Mouse (Mus musculus) neural tube, embryonic 11.5 days (tissue): ENCODE measurements around the gene Bricd5. TPM values are rescaled to one million over a fixed set of nuclear protein-coding genes. Genes with fewer than 3 reads are reported as not detected.

Source experiments
- ATAC-seq: fragments of 200-750 bp; cut with Nextera tagmentation; 2 replicates; pipeline ENCODE4 v1.8.0; 2017; ENCODE audit warnings: moderate number of reproducible peaks, mild to moderate bottlenecking, moderate TSS enrichment, moderate library complexity; ENCODE audit not compliant: insufficient read depth, low FRiP score, low TSS enrichment
- DNase-seq: peaks from one replicate; pipeline ENCODE4 v3.0.0-alpha.2; 2015; ENCODE audit warnings: low spot score
- H3K27ac ChIP-seq: fragments of 300-500 bp; sonication (generic); 2 replicates; pipeline ENCODE4 v1.5.1; 2014; ENCODE audit warnings: low read depth, mild to moderate bottlenecking, low read length
- H3K27me3 ChIP-seq: fragments of 300-500 bp; sonication (generic); 2 replicates; pipeline ENCODE4 v1.6.1; 2014; ENCODE audit warnings: mild to moderate bottlenecking, low read length, mixed read lengths; ENCODE audit not compliant: control insufficient read depth, insufficient read depth
- H3K36me3 ChIP-seq: fragments of 300-500 bp; sonication (generic); 2 replicates; pipeline ENCODE4 v1.6.1; 2014; ENCODE audit warnings: mild to moderate bottlenecking, low read length, moderate library complexity, mixed read lengths; ENCODE audit not compliant: control insufficient read depth, insufficient read depth
- H3K4me1 ChIP-seq: fragments of 300-500 bp; sonication (generic); 2 replicates; pipeline ENCODE4 v1.6.1; 2014; ENCODE audit warnings: low read length, mixed read lengths; ENCODE audit not compliant: control insufficient read depth, insufficient read depth
- H3K4me2 ChIP-seq: fragments of 300-500 bp; sonication (generic); 2 replicates; pipeline ENCODE4 v1.6.1; 2014; ENCODE audit warnings: low read depth, mild to moderate bottlenecking, moderate library complexity
- H3K4me3 ChIP-seq: fragments of 300-500 bp; sonication (generic); 2 replicates; pipeline ENCODE4 v1.5.1; 2014; ENCODE audit warnings: low read depth, low read length
- H3K9ac ChIP-seq: fragments of 300-500 bp; sonication (generic); 2 replicates; pipeline ENCODE4 v1.6.1; 2014; ENCODE audit warnings: mild to moderate bottlenecking, low read length
- H3K9me3 ChIP-seq: fragments of 300-500 bp; sonication (generic); 2 replicates; pipeline ENCODE4 v1.6.1; 2016; ENCODE audit warnings: low read length; ENCODE audit not compliant: control insufficient read depth
- WGBS: fragments of 180-500 bp; shearing (Covaris S2); extraction: QIAGEN DNeasy Blood & Tissue Kit; methylation state at CpG from one replicate; pipeline ENCODE4 v1.1.7; 2014; 5-methylcytosine and 5-hydroxymethylcytosine counted together
- polyA plus RNA-seq: library from polyadenylated mRNA; unstranded; fragments of >200 nt; fragmentation: Nextera tagmentation; extraction: Ambion mirVana; gene quantifications from 2 replicates; pipeline ENCODE4 v1.2.1, GENCODE M21; 2014

The Bricd5 gene
- polyA plus RNA-seq, 1 experiment from 2014 or later, result 0.33 TPM

DNA sequence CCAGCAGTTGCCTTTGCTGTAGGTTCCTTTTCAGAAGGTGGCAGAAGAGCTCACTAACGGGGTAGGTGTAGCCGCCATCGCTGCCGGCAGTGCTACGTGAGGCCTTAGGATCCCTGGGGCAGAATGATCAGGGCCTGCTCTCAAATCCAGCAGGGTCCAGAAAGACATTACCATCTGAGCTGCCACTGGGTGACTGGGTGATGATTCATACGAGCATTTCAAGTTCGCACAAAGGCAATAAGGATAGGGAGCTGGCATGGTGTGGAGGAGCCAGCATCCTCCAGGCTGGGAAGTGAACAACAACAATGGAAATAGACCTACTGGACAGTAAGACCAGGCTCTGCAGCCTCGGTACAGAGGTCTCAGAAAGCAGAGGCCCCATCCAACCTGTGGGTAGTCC is 33.3 kb upstream of the Bricd5 start:
- no peak overlapping the region for H3K9ac ChIP-seq
- H3K36me3 ChIP-seq, result peaks cover 21% of the 10 kb centered on the region
- DNase-seq, result no peak
- no peaks in the 10 kb centered on the region for H3K4me1 ChIP-seq
- no peak overlapping the region for H3K4me3 ChIP-seq
- H3K4me2 ChIP-seq, result no peak overlapping the region
- H3K27ac ChIP-seq, result no peak overlapping the region
- no peak for ATAC-seq
- H3K27me3 ChIP-seq, result no peaks in the 10 kb centered on the region
- 91% methylated on average over 8 of the region's 8 CpGs for WGBS
- H3K9me3 ChIP-seq, result no peaks in the 10 kb centered on the region

- Histone ChIP-seq H3K4me2 (no peak overlapping the region), H3K27me3 (no peaks in the 10 kb centered on the region), H3K4me3 (no peak overlapping the region), H3K9ac (no peak overlapping the region), H3K27ac (no peak overlapping the region), H3K36me3 (peaks cover 27% of the 10 kb centered on the region), H3K9me3 (no peaks in the 10 kb centered on the region), H3K4me1 (no peaks in the 10 kb centered on the region)
- ATAC-seq, result no peak
- no peak for DNase-seq
- 67% methylated on average over 2 of the region's 2 CpGs for WGBS
Measured at GRCm38 (mm10) chr17:24441148-24441547, 32.5 kb upstream of the Bricd5 start.

- ATAC-seq, result no peak
- WGBS, result 89% methylated on average over 14 of the region's 14 CpGs
Measured at GRCm38 (mm10) chr17:24442107-24442506, 31.6 kb upstream of the Bricd5 start.

GRCm38 (mm10) chr17:24442632-24443155 is 31.0 kb upstream of the Bricd5 start, which contains the start of gene Dnase1l2:
Gene Dnase1l2 (minus strand): TSS chr17:24443105.
- H3K9ac ChIP-seq, result no peak within 1 kb of the TSS
- 87% methylated on average over 7 of the region's 7 CpGs for WGBS
- H3K27ac ChIP-seq, result no peak within 1 kb of the TSS
- no peaks in the 10 kb centered on the region for H3K9me3 ChIP-seq
- no peaks in the 10 kb centered on the region for H3K27me3 ChIP-seq
- no peak within 1 kb of the TSS for H3K4me3 ChIP-seq
- ATAC-seq, result no peak
- no peaks in the 10 kb centered on the region for H3K4me1 ChIP-seq
- no peak for DNase-seq
- H3K36me3 ChIP-seq, result peaks cover 35% of the 10 kb centered on the region
- no peak within 1 kb of the TSS for H3K4me2 ChIP-seq

More at GRCm38 (mm10) chr17:24442107-24442506, 31.6 kb upstream of the Bricd5 start:
- no peaks in the 10 kb centered on the region for H3K9me3 ChIP-seq
- H3K4me2 ChIP-seq, result no peak overlapping the region
- no peaks in the 10 kb centered on the region for H3K4me1 ChIP-seq
- H3K36me3 ChIP-seq, result peaks cover 33% of the 10 kb centered on the region
- no peak overlapping the region for H3K4me3 ChIP-seq
- H3K27me3 ChIP-seq, result no peaks in the 10 kb centered on the region
- DNase-seq, result no peak
- H3K9ac ChIP-seq, result no peak overlapping the region
- no peak overlapping the region for H3K27ac ChIP-seq

- Histone ChIP-seq H3K36me3 (peaks cover 38% of the 10 kb centered on the region), H3K9me3 (no peaks in the 10 kb centered on the region), H3K4me2 (no peak overlapping the region), H3K27me3 (no peaks in the 10 kb centered on the region), H3K4me1 (no peaks in the 10 kb centered on the region), H3K4me3 (no peak overlapping the region), H3K27ac (no peak overlapping the region), H3K9ac (no peak overlapping the region)
- 92% methylated on average over 4 of the region's 4 CpGs for WGBS
- ATAC-seq, result no peak
- no peak for DNase-seq
Measured at GRCm38 (mm10) chr17:24443409-24443808, 30.3 kb upstream of the Bricd5 start.

GRCm38 (mm10) chr17:24446590-24446989 is 27.1 kb upstream of the Bricd5 start:
- Histone ChIP-seq H3K9ac (no peak overlapping the region), H3K4me2 (no peak overlapping the region), H3K27me3 (no peaks in the 10 kb centered on the region), H3K36me3 (peaks cover 43% of the 10 kb centered on the region), H3K4me3 (no peak overlapping the region), H3K9me3 (no peaks in the 10 kb centered on the region), H3K27ac (no peak overlapping the region), H3K4me1 (no peaks in the 10 kb centered on the region)
- WGBS, result 95% methylated on average over 8 of the region's 8 CpGs
- DNase-seq (no peak), ATAC-seq (no peak)

DNA sequence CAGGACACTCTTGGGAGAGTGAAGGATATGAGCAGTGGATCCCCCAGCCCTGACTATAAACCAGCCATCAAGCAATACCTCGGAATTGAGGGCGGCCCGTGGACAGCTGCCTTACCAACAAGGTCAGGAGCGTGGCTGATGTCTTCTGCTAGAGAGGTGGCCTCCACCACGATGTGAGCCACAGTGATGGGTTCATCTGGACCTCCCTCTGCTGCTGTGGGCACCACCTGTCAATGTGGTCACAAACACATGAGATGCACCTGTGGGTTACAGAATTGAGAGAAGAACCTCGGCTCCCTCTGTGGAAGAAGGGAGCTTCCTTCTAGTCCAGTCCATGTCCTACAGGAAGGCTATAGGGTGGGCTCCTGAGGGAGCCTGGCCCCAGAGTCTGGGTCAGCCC is 24.2 kb upstream of the Bricd5 start:
- Histone ChIP-seq H3K4me1 (peaks cover 7% of the 10 kb centered on the region; the same call in 1 of the 2 replicates), H3K4me3 (no peak overlapping the region), H3K9ac (no peak overlapping the region), H3K9me3 (no peaks in the 10 kb centered on the region), H3K4me2 (no peak overlapping the region), H3K27ac (no peak overlapping the region), H3K36me3 (peaks cover 34% of the 10 kb centered on the region), H3K27me3 (no peaks in the 10 kb centered on the region)
- 86% methylated on average over 6 of the region's 6 CpGs for WGBS
- no peak for DNase-seq
- ATAC-seq, result no peak

DNA sequence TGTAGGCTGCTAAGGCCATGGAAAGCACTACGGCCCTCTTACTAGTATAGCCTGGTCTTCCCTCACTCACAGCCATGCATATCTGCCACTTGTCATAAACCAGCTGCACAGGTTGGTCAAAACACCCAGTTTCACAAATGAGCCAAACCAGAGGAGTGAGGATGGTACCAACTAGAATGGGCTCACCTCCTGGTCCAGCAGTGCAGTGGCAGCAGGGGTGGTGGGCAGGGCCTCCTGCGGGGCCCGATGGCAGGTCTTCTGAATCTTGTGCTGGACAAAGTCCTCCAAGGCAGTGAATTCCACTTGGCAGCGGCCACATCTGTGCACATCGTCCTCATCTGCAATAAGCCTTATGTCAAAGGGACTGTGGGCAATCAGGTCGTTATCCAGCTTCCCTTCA is 22.5 kb upstream of the Bricd5 start:
- no peak overlapping the region for H3K4me3 ChIP-seq
- peaks cover 7% of the 10 kb centered on the region; the same call in 1 of the 2 replicates for H3K4me1 ChIP-seq
- no peak overlapping the region for H3K27ac ChIP-seq
- no peak overlapping the region for H3K4me2 ChIP-seq
- H3K36me3 ChIP-seq, result peaks cover 20% of the 10 kb centered on the region
- WGBS, result 86% methylated on average over 6 of the region's 6 CpGs
- DNase-seq (no peak), ATAC-seq (no peak)
- no peaks in the 10 kb centered on the region for H3K9me3 ChIP-seq
- H3K27me3 ChIP-seq, result no peaks in the 10 kb centered on the region
- H3K9ac ChIP-seq, result no peak overlapping the region

DNA sequence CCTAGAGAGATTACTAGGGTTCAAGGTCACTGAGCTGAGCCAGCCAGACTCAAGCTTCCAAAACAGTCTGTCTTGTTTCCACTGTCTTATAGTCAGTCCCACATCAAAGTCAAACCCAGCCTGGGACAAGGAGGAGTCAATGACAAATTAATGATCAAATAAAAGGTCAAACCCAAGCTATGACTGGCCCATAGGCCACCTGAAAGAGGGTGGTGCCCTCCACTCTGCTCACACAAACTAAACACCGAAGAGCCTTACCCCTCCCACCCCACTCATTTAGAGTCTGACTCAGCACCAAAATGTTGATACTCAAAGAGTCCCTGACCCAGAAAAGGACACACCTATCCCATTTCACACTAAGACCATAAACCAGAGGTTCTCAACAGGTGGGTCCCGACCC is 20.3 kb upstream of the Bricd5 start:
- Histone ChIP-seq H3K4me2 (no peak overlapping the region), H3K9me3 (no peaks in the 10 kb centered on the region), H3K36me3 (peaks cover 10% of the 10 kb centered on the region), H3K4me1 (peaks cover 7% of the 10 kb centered on the region; the same call in 1 of the 2 replicates), H3K27ac (no peak overlapping the region), H3K4me3 (no peak overlapping the region), H3K27me3 (no peaks in the 10 kb centered on the region), H3K9ac (no peak overlapping the region)
- WGBS, result 90% methylated on average over 2 of the region's 2 CpGs
- no peak for ATAC-seq
- no peak for DNase-seq
